Mouse (Mus musculus) cortical plate, adult 2 months (tissue): ENCODE results near the gene C530025M09Rik.

Source experiments
- CTCF ChIP-seq: fragments of 200-500 bp; IDR thresholded peaks from 2 replicates; pipeline ENCODE4 v1.5.1; 2011; ENCODE audit warnings: mild to moderate bottlenecking, control low read depth, low read length; ENCODE audit not compliant: insufficient read depth; ENCODE audit errors: extremely low read depth
- POLR2A ChIP-seq: fragments of 200-500 bp; IDR thresholded peaks from 2 replicates; pipeline ENCODE4 v1.6.1; 2011; ENCODE audit warnings: mild to moderate bottlenecking, low read length, control low read depth; ENCODE audit not compliant: insufficient read depth; ENCODE audit errors: extremely low read depth

DNA sequence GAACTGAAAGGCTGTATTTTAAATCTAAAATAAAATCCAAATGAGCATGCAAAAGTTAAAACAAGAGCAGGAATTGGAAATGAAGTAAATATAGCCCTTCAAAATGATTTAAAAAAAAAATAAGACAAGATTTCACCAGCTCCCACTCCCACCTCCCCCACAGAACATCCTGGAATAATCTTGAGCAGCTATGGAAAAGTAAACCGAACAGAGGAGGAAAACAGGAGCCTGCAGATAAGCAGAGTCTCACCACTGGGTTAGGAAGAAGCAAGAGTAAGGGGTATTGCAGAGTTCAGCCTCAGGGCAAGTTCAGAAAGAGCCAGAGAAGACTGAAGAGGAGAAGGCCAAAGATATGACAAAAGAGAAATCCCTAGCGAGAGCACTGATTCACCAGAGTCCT lies 46.9 kb upstream of the C530025M09Rik start:
- no peak for TF ChIP-seq CTCF
- no peak for TF ChIP-seq POLR2A
